Mouse (Mus musculus): ENCODE measurements around the gene Pgp.

The Pgp gene

DNA sequence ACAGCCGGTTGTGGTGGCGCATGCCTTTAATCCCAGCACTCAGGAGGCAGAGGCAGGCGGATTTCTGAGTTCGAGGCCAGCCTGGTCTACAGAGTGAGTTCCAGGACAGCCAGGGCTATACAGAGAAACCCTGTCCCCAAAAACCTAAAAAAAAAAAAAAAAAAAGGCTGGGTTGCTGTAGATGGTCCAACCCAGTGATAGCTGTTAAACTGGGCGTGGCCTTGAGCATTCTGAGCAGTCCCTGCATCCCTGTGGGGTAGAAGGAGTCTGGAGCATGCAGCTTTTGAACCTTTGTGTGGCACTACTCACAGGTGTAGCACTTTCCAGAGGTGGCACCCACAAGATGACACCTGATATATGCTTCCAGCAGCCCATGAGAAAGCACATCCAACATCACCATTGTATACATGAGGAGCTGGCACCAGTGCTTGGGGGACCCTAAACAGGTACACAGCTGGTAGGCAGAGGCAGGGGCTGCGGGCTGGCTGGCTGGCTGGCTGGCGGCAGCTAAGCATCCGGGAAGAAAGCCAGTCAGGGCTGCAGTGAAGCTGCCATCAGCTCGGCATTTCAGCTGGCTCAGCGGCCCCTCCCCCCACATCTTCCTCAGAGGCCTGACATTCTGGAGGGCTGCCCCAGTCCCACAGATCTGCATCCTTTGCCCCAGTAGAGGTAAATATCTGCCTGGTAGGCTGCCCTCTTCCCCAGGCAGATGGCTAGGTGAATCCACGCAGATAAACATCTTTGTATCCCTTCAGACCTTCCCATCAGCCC, 15.1 kb downstream of the Pgp start:
- DNase-seq (ENCODE audit: low spot score) = no peak

DNA sequence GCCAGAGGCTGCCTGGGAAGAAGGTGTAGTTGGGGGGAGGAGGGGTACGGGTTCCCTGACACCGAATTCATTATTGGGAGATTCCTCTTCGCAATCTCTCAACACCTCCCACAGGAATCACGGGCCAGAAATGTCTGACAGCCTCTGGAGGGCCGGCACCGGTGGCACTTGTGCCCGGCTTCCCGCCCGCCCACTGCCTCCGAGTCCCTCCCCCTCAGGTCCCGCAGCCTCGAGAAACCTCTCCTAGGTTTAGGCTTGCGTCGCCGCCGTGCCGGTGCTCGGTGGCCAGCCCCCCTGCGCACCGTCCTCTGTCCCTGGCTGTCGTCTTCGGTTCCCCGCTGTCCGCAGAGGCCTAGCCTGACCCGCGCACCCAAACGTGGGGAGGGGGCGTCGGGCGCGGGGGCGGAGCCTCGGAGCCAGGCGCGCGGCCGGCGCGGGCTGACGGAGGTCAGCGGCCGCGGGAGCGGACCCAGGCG, 18.0 kb downstream of the Pgp start, which contains the start of gene Caskin1:
Gene Caskin1, plus strand, starts transcription at position 416 of the 476 bp plus-strand sequence.
- DNase-seq (ENCODE audit: low spot score) = no peak

DNA sequence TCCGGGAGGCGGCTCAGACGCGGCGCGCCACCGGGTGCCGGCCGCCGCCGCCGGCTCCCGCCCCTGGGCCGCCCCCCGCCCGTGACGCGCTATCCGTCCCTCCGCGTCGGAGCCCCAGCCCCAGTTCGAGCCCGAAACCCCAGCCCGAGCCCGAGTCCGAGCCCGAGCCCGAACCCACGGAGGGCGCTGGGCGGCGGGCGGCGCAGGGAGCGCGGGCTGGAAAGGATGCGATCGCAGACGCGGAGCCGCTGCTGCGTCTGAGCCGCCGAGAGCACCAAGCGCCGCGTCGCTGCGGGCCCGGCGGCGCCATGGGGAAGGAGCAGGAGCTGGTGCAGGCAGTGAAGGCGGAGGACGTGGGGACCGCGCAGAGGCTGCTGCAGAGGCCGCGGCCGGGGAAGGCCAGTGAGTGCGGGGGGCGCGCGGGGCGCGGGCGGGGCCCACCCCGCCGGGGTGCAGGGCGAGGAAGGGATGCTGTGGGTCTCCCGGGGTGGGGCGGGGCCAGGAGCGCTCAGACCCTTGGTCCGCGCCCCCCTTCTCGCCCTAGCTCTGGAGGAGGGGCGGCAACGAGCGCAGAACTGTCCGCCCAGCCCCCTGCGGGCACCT, 18.6 kb downstream of the Pgp start:
- DNase-seq (ENCODE audit: low spot score) = no peak

DNA sequence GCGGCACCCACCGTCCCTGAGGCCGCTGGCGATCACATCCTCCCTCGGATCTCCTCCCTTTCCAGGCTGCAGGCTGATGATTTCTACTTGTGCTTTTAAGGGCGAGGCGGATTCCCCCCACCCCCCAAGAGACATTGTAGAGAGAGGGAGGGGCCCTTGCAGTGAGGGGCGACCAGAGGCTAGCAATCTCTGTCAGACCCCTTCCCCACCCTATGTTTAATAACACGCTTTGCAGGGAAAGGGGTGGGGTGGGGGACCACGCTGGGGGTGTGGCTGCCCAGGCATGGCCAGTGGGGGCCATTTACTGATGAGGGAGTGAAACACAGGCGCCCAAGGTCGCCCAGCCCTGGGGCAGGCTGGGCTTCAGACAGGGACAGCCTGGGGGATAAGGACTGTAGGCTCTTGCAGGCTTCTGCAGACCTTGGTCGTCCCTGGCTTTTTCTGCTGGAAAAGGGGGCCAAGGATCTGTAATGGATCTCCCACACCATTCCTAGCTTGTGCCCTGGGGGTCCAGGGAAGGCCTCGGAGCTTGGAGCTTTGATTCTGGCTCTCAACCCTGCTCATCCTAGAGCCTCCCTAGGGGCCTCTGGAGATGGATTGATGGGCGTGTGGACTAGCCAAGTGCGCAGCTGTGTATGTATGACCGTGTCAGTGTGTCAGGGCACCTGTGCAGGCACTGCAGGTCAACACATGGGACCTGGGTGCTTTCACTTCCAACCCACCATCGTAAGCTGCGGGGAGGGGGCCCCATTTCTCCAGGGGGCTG, 19.3 kb downstream of the Pgp start:
- DNase-seq (ENCODE audit: low spot score) = no peak

DNA sequence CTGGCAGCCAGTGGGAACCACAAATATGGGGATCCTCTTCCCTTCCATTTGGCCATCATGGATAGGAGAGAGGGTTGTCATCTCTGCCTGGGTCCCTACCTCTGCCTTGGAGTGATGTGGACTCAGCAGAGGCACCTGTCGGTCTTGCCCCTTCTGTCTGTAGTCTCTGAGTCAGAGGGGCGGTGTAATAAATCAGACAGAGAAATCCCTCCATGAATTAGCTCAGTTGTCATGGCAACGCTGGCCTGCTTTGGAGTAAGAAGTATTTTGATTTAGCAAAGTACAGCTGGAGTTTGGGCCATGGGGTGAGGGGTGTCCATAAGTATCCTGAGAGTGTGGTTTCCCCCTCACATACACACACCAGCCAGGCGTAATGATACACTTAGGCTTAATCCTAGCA, 20.2 kb downstream of the Pgp start:
- no peak for DNase-seq (ENCODE audit: low spot score)

DNA sequence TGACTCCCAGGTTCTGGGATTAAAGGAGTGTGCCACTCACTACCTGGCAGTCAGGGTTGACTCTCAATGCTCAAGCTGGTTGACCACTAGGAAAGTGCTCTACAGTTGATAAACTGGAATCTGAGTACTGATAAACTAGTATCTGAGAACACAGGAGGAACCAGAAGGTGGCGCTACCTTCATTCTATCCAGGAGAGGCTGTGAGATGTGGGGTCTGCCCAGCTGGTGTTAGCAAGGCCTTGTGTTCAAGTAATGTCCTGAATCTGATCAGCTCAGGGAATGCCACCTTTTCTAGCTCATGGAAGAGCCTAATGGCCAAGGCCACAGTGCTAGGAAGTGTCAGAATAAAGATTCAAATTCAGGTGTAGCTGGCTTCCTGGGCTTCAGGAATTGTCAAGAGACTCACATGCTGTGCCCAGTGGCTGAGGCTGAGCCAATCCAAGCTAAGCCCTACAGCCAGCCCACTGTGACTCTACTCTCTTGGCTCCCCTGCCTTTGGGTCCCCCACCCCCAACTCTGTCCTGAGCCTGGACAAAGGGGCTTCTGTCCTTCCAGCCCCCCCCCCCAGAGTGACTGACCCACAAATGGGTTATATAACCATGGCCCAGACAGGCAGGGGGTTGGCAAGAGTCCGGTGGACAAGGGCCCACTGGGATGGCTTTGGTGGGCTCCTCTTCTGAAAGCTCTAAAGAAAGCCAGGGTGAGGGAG, 24.6 kb downstream of the Pgp start:
- DNase-seq (ENCODE audit: low spot score) = no peak

DNA sequence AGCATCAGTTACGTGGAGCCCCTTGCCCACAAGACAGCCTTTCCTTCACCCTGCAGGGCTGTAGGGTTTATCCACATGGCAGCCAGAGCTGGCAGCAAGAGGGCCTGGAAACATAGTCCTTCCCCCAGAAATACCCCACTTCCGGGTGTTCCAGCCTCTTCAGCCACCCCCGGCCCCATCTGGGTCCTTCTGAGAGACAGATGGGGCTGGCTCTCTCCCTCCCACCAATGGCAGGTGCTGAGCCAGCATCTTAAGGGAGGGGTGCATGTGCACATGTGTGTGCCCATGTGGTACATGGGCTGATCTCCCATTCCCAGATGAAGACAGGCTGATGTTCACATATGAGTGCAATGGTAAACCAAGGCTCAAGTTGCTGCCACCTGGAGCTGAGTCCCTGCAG, 25.3 kb downstream of the Pgp start:
- DNase-seq (ENCODE audit: low spot score) = no peak

DNA sequence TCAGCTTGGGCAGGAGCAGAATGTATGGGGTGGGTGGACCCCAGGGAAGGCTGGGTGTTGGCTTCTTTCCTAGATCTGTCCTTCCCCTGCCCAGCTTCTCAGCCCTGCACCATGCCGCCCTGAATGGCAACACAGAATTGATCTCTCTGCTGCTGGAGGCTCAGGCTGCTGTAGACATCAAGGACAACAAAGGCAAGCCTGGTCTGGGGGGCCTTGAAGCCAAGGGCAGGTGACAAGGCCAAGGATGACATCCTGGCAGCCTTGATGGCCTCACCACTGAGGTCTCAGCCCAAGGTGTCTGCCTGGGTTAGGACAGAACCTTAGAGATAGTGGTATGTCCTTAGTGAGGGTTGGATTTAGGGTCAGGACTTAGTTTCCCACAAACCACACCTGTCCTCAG, 25.8 kb downstream of the Pgp start:
- DNase-seq (ENCODE audit: low spot score) = no peak

DNA sequence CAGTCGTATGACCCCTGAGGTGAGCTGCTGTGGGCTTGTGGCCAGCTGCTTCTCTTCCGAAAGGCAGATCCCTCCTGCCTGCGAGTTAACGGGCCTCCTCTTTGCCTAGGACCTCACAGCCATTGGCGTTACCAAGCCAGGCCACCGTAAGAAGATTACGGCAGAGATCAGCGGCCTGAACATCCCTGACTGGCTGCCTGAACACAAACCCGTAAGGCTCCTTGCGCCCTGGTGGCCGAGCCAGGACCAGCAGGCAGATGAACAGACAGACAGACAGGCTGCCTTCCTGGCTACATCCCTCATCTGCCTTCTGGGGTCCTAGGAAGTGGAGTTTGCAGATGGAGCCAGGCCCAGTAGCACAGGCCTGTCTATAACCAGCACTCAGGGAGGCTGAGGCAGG, 32.0 kb downstream of the Pgp start:
- DNase-seq (ENCODE audit: low spot score) = no peak

DNA sequence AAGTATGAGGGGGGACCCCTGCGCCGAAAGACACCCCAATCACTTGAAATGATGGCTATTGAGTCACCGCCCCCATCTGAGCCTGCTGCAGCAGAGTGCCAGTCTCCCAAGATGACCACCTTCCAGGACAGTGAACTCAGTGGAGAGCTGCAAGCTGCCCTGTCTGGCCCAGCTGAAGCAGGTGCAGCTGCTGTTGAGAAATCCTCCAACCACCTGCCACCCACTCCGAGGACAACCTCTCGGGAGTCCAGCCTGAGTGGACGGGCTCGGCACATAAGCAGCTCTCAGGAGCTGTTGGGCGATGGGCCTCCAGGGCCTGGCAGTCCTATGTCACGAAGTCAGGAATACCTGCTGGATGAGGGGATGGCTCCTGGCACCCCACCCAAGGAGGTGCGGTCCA, 33.9 kb downstream of the Pgp start:
- no peak for DNase-seq (ENCODE audit: low spot score)

DNA sequence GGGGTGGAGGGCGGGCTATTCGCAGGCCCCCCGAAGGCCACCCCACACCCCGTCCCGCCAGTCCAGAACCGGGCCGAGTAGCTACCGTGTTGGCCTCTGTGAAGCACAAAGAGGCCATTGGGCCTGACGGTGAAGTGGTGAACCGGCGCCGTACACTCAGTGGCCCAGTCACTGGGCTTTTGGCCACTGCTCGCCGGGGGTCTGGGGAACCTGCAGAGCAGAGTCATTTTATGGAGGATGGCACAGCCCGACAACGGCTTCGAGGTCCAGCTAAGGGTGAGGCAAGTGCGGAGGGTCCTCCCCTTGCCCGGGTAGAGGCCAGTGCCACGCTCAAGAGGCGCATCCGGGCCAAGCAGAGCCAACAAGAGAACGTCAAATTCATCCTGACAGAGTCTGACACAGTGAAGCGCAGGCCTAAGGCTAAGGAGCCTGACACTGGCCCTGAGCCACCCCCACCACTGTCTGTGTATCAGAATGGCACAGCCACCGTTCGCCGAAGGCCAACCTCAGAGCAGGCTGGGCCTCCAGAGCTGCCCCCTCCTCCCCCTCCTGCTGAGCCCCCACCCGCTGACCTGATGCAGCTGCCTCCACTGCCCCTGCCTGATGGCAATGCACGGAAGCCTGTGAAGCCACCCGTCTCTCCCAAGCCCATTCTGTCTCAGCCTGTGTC, 35.2 kb downstream of the Pgp start:
- DNase-seq (ENCODE audit: low spot score) = no peak

DNA sequence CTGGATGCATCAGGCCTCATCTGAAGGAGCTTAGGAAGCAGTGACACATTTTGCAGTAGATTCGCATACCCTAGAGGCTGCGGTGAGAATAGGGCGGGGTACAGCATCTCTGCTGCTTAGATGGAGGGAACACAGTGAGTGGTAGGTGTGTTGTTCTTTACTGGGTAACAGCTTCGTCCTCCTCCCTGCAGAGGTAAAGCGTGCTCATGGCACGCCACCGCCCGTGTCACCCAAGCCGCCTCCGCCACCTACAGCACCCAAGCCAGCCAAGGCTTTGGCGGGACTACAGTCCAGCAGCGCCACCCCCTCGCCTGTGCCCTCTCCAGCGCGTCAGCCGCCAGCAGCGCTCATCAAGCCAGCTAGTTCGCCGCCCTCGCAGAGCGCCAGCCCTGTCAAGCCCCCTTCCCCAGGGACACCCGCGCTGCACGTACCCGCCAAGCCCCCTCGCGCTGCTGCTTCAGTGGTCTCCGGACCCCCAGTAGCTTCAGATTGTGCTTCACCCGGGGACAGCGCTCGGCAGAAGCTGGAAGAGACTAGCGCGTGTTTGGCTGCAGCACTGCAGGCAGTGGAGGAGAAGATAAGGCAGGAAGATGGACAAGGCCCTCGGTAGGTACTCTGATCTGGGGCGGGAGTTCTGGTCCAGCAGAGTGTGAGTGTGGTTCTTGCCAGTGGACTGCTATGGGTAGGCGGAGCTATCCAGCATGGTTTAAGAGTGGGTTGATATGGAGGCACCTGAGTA, 36.3 kb downstream of the Pgp start:
- DNase-seq (ENCODE audit: low spot score) = no peak

DNA sequence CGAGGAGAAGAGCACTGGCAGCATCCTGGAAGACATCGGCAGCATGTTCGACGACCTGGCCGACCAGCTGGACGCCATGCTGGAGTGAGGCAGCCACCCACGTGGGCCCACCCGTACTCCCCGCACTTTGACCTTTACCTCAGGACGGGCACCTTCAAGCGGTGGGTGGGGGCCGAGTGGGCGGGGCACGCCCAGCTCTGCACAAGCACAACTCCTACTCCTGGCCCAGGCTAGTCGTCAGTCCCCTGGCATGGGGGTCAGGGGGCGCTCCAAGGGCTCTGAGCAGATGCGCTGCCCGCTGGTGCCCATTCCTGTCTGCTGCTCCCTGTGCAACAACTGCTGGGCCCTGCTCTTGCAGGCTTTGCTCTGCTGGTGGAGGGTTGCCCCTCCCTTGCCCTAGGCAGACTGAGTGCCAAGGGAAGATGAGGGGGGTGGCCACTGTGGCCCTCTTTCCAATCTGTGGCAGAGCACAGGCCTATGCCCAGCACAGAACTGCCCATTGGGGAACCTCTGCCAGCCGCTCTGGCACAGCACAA, 37.0 kb downstream of the Pgp start:
- DNase-seq (ENCODE audit: low spot score) = no peak

DNA sequence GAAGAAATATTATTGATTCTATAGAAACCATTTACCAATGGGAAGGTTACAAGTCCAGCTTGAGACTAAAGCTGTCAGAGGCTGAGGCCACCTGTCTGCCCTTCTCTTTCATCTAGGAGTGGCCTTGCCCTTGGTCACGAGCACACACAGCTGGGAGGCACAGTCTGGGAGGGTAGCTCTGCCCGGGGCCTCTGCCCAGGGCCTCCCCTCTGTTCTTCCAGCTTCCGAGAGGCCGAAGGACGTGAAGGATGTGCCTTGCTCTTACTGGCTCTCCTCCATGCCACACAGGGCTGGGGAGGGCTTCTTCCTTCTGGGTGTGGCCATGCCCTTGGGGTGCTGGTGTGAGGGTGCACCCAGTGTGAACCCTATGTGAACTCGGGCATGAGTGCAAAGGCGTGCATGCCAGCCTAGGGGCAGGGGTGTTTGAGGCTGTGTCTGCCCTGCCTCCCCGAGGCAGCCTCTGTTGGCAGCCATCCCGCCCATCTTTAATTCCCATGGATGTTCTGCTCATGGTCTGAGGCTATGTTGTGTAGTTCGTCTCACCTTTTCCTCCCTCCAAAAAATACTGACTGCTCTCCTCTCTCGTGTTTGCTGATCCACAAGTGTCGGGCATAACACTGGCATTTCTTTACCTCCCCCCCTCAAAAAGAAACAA, 37.7 kb downstream of the Pgp start:
- DNase-seq (ENCODE audit: low spot score) = no peak

DNA sequence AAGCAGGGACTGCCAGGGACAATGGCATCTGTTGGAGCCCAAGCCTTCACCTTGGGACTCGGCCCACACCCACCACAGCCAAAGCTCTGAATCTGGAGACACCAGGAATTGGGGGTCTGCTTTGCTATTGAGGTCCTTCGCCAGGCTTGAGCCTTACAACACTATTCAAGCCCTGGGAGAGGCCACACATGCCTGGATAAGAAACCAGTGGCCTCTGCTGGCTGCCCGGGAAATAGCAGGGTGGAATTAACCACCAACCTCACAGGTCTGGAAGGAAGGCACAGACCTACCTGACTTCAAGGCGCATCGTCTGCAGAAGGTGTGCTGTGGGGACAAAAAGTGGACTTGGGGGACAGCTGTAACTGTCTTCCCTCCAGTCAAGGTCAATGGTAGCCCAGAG, 43.4 kb downstream of the Pgp start:
- DNase-seq (ENCODE audit: low spot score) = peak; percentile 69

DNA sequence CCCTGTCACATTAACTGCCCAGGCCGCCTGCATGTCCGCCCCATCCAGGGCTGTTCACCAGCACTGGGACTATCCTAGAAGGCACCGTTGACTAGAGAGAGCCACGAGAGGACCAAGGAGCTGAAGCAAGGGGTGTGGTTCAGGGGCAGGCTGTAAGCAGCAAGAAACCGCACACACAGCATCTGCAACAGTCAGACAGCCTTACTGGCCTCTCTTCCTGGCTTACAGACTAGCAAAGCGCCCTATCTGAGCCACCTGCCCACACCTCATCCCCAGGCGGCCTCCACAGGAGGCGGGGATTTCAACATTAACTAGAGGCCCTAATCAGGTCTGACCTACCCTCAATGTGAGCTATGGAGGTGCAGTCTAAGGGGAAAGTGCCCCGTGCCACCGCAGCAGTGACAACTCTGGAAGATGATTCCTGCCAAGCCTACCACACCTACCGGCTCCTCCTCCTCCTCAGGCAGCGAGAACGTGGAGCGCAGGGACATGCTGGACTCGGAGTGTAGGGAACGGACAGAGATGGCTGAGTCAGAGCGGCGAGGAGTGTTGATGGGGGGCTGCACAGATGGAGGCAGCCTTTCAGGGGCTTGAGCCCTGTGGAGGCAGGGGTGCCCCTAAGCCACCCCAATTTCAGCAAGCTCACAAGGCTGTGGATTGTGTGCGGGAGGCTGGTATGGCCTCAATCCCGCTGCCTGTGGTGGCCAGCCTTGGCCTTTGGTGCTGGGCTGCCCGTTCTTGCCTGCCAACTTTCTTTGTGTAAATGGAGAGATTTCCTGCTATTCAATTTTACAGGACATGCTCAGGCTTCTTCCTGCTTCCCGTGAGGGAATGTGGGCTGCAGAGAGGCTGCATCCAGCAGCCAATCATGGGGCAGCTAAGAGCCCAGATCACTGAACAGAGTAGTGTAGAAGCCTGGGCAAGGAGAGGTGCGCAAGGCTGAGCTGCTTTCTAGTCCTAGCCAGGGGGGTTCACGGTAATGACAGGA, 44.4 kb downstream of the Pgp start:
- no peak for DNase-seq (ENCODE audit: low spot score)

DNA sequence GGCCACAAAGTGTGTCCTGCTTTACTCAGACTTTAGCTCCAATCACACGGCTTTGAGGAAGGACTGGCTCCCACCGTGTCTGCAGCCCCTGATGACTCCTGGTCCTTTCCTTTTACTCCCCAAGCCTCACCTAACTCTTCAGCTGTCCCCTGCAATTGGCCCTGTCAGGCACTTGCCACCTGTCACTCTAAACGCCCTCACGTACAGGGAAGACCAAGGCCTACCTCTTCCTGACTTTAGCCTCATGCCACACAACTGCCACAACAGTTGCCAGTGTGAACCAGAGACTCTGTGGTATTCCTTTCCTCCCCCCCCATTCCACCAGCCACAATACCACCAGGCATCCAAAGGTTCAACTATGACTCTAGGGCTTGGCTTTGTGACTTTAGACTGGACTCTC, 50.3 kb downstream of the Pgp start:
- DNase-seq (ENCODE audit: low spot score) = no peak

All from adipocyte (in vitro differentiated cells).